Mouse (Mus musculus): Measurements from ENCODE around the gene Gmeb2. TPM values are rescaled to one million over a fixed set of nuclear protein-coding genes. Genes with fewer than 3 reads are reported as not detected.

Gene Gmeb2
- total RNA-seq, 1 experiment = 15.2 TPM

DNA sequence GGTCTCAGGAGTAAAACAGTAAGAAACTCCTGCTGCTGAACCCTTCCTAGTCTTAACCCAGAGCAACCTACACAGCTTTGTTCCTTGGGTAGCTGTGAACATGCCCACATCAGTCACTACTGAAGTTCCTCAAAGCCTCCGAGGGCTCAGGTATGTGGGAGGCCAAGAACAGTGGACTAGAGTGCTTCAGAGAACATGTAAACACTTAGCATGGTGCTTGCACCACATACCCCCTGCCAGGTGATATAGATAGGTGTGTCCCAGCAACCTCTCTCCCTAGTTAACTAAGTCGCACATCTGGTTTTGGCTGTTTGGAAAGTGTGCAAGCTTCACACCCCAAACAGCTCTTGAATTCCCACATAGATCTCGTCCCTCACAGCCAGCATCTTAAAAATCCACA is 86.2 kb downstream of the Gmeb2 start:
- in situ Hi-C loops (cut with MboI; ENCODE audit: low sequenced_read_pairs in 2 of 2, unreplicated experiment in 2 of 2) = no loop called here
- H3K27ac ChIP-seq (ENCODE audit: insufficient read depth, low read depth, low read length, poor library complexity, severe bottlenecking) = no peak overlapping the region
- no peak overlapping the region for H3K9ac ChIP-seq (ENCODE audit: insufficient read depth, low read depth, low read length, poor library complexity, severe bottlenecking)
- no peaks in the 10 kb centered on the region for H3K36me3 ChIP-seq (ENCODE audit: control insufficient read depth, insufficient read depth, low read length, poor library complexity, severe bottlenecking)
- no peak for DNase-seq (ENCODE audit: low read depth, low spot score)
- H3K4me1 ChIP-seq (ENCODE audit: control insufficient read depth in 2 of 2, insufficient read depth in 2 of 2, low read length in 2 of 2, poor library complexity in 1 of 2) = peaks cover 0 to 4% of the 10 kb centered on the region in 2 experiments; a peak in 1 of 4 replicates
- no peaks in the 10 kb centered on the region for H3K9me3 ChIP-seq (ENCODE audit: control insufficient read depth, insufficient read depth, low read depth, low read length)
- no peak for TF ChIP-seq CHD2 (IDR thresholded peaks at IDR 0.05; ENCODE audit: low read depth, low read length)
- no peak for TF ChIP-seq ZNF384 (IDR thresholded peaks at IDR 0.05; ENCODE audit: low read depth, low read length)
- TF ChIP-seq HCFC1 (IDR thresholded peaks at IDR 0.05; ENCODE audit: borderline replicate concordance, insufficient read depth, low read length) = no peak
- TF ChIP-seq MAFK (IDR thresholded peaks at IDR 0.05; ENCODE audit: insufficient read depth, low read depth, low read length) = no peak
- TF ChIP-seq ZC3H11A (IDR thresholded peaks at IDR 0.05; ENCODE audit: borderline replicate concordance, low read depth, low read length) = no peak
- H3K4me3 ChIP-seq (ENCODE audit: insufficient read depth in 1 of 2, low read depth in 1 of 2, low read length in 2 of 2, poor library complexity in 1 of 2, severe bottlenecking in 1 of 2) = no peak overlapping the region

Other genes with a start within 250 kb of the Gmeb2 start
- 0.71 and 0.90 TPM in 2 replicates for gene Chrna4, start 244.5 kb downstream of the Gmeb2 start, total RNA-seq (2012; rRNA removed)
- 4.6 and 11.6 TPM in 2 replicates for gene Kcnq2, start 152.7 kb downstream of the Gmeb2 start, total RNA-seq (2012; rRNA removed)
- gene Eef1a2, start 131.0 kb downstream of the Gmeb2 start, total RNA-seq (2012; rRNA removed) = 0.76 and 0.95 TPM in 2 replicates
- 67.1 and 71.8 TPM in 2 replicates for gene Ppdpf, start 100.8 kb downstream of the Gmeb2 start, total RNA-seq (2012; rRNA removed)
- gene Ptk6, start 85.2 kb downstream of the Gmeb2 start, total RNA-seq (2012; rRNA removed) = 0.11 and 0.22 TPM in 2 replicates
- 0.67 and 0.79 TPM in 2 replicates for gene Srms, start 74.8 kb downstream of the Gmeb2 start, total RNA-seq (2012; rRNA removed)
- gene Fndc11, start 68.0 kb downstream of the Gmeb2 start, total RNA-seq (2012; rRNA removed) = 0.21 TPM in 1 of 2 replicates, not detected in the other
- gene Helz2, start 46.0 kb downstream of the Gmeb2 start, total RNA-seq (2012; rRNA removed) = 2.2 and 3.4 TPM in 2 replicates
- 7.9 and 8.6 TPM in 2 replicates for gene Stmn3, start 26.5 kb upstream of the Gmeb2 start, total RNA-seq (2012; rRNA removed)
- 133 and 209 TPM in 2 replicates for gene Rtel1, start 31.7 kb upstream of the Gmeb2 start, total RNA-seq (2012; rRNA removed)
- 43.5 and 61.3 TPM in 2 replicates for gene Zgpat, start 76.9 kb upstream of the Gmeb2 start, total RNA-seq (2012; rRNA removed)
- gene Arfrp1, start 77.4 kb upstream of the Gmeb2 start, total RNA-seq (2012; rRNA removed) = 32.8 and 36.3 TPM in 2 replicates
- 30.8 and 48.9 TPM in 2 replicates for gene Lime1, start 92.0 kb upstream of the Gmeb2 start, total RNA-seq (2012; rRNA removed)
- gene Zbtb46, start 171.4 kb upstream of the Gmeb2 start, total RNA-seq (2012; rRNA removed) = 4.4 and 5.1 TPM in 2 replicates
- gene Abhd16b, start 205.2 kb upstream of the Gmeb2 start, total RNA-seq (2012; rRNA removed) = 0.36 and 0.53 TPM in 2 replicates
- gene Tpd52l2, start 209.1 kb upstream of the Gmeb2 start, total RNA-seq (2012; rRNA removed) = 111 TPM in 2 replicates
- gene Dnajc5, start 232.4 kb upstream of the Gmeb2 start, total RNA-seq (2012; rRNA removed) = 67.2 and 87.6 TPM in 2 replicates

All from ES-E14 (cell line).